Mouse (Mus musculus) kidney, adult 2 months (tissue): ENCODE data around the gene Chl1. TPM values are rescaled to one million over a fixed set of nuclear protein-coding genes. Genes with fewer than 3 reads are reported as not detected.

ENCODE experiments used
- DNase-seq: peaks from one replicate; pipeline ENCODE4 v3.0.0; 2021
- H3K27ac ChIP-seq: fragments of 200-500 bp; 2 replicates; pipeline ENCODE4 v1.5.1; 2012; ENCODE audit warnings: low read depth, low read length, control low read depth, inconsistent platforms; ENCODE audit not compliant: insufficient read depth
- H3K27me3 ChIP-seq: fragments of 200-500 bp; replicated peaks from 2 replicates; pipeline ENCODE4 v1.6.1; 2012; ENCODE audit warnings: mild to moderate bottlenecking, moderate library complexity, low read length, inconsistent platforms; ENCODE audit not compliant: control insufficient read depth, insufficient read depth
- H3K36me3 ChIP-seq: fragments of 200-500 bp; 2 replicates; pipeline ENCODE4 v1.6.1; 2012; ENCODE audit warnings: mild to moderate bottlenecking, moderate library complexity, low read length, inconsistent platforms; ENCODE audit not compliant: control insufficient read depth, insufficient read depth
- H3K4me1 ChIP-seq: fragments of 200-500 bp; 2 replicates; pipeline ENCODE4 v1.6.1; 2011; ENCODE audit warnings: low read length; ENCODE audit not compliant: control insufficient read depth, insufficient read depth
- H3K4me3 ChIP-seq: fragments of 200-500 bp; 2 replicates; pipeline ENCODE4 v1.5.1; 2011; ENCODE audit warnings: mild to moderate bottlenecking, low read depth, low read length, control low read depth; ENCODE audit not compliant: insufficient read depth
- CTCF ChIP-seq: fragments of 200-500 bp; conservative IDR thresholded peaks from 2 replicates; pipeline ENCODE4 v1.5.1; 2011; ENCODE audit warnings: low read depth, mild to moderate bottlenecking, control low read depth, low read length, moderate library complexity, mixed read lengths; ENCODE audit not compliant: insufficient read depth, insufficient read length
- POLR2A ChIP-seq: fragments of 200-500 bp; IDR thresholded peaks from one replicate; pipeline ENCODE4 v1.6.1; 2011; ENCODE audit warnings: low read depth, low read length, control low read depth
- WGBS: fragments of 180-500 bp; shearing (Covaris S2); methylation state at CpG from one replicate; pipeline ENCODE4 v1.1.7; 2018; 5-methylcytosine and 5-hydroxymethylcytosine counted together
- polyA plus RNA-seq: library from polyadenylated mRNA; depleted of rRNA; stranded (reverse); fragments of >200 nt; gene quantifications from 2 replicates; pipeline ENCODE4 v1.2.3, GENCODE M21; 2012

Chl1 gene
- polyA plus RNA-seq, 1 experiment = 0.42 TPM

GRCm38 (mm10) chr6:103665677-103666316 lies 155.4 kb downstream of the Chl1 start:
- 85% methylated on average over 9 of the region's 9 CpGs for WGBS

GRCm38 (mm10) chr6:103673111-103673510 lies 162.7 kb downstream of the Chl1 start:
- Histone ChIP-seq H3K27me3 (no peaks in the 10 kb centered on the region), H3K36me3 (no peaks in the 10 kb centered on the region), H3K4me1 (no peaks in the 10 kb centered on the region), H3K4me3 (no peak overlapping the region), H3K27ac (no peak overlapping the region)
- no peak for TF ChIP-seq CTCF
- no peak for TF ChIP-seq POLR2A
- 94% methylated on average over 3 of the region's 3 CpGs for WGBS
- no peak for DNase-seq

More at GRCm38 (mm10) chr6:103665677-103666316, 155.4 kb downstream of the Chl1 start:
- TF ChIP-seq CTCF (no peak), POLR2A (no peak)
- no peak for DNase-seq
- H3K36me3 ChIP-seq = no peaks in the 10 kb centered on the region
- H3K27me3 ChIP-seq = no peaks in the 10 kb centered on the region; the same call in 1 of the 2 replicates
- no peak overlapping the region for H3K4me3 ChIP-seq
- H3K27ac ChIP-seq = no peak overlapping the region
- no peaks in the 10 kb centered on the region for H3K4me1 ChIP-seq

GRCm38 (mm10) chr6:103674332-103674731 lies 163.9 kb downstream of the Chl1 start:
- WGBS = 31% methylated on average over 6 of the region's 6 CpGs
- H3K36me3 ChIP-seq = no peaks in the 10 kb centered on the region
- H3K4me3 ChIP-seq = no peak overlapping the region
- H3K27me3 ChIP-seq = no peaks in the 10 kb centered on the region
- no peak overlapping the region for H3K27ac ChIP-seq
- TF ChIP-seq CTCF = no peak
- TF ChIP-seq POLR2A = no peak
- DNase-seq = no peak
- no peaks in the 10 kb centered on the region for H3K4me1 ChIP-seq

DNA sequence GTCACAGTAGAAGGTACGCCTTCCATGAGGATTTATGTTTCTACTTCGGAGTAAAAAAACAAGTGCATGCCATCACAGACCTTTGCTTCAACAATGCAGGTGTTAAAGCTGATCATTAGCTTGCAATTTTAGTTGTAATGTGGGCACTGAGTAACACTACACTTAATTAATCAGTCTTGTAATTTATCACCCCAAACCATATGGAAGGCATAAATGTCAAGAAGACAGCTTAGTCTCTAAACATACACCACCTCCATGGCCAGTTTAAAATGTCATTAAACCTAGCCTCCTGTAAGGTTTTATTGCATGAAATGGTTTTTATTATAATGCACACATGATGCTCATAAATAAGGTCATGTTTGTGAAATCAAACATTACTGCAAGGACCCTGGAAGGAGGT lies 164.8 kb downstream of the Chl1 start:
- Histone ChIP-seq H3K36me3 (no peaks in the 10 kb centered on the region), H3K4me3 (no peak overlapping the region), H3K27ac (no peak overlapping the region), H3K4me1 (no peaks in the 10 kb centered on the region), H3K27me3 (no peaks in the 10 kb centered on the region)
- 41% methylated on average over 2 of the region's 2 CpGs for WGBS
- DNase-seq = no peak
- no peak for TF ChIP-seq POLR2A
- no peak for TF ChIP-seq CTCF

DNA sequence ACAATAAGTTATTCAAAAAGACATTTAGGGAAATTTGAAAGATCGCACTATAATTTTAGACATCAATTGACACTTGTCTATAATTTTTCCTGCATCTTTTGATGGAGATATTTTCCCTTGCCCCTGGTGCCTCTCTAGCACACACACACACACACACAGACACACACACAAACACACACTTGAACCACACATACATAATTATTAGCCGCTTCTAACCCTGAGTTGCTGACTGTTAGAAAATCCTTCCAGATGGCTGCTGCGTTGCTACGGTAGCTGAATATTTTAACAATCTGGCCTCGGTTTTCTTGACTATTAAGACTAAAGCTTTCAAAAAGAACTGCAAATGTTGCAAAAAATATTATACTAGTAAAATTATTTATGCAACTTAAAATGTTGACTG lies 166.3 kb downstream of the Chl1 start:
- DNase-seq = no peak
- no peaks in the 10 kb centered on the region for H3K36me3 ChIP-seq
- H3K4me3 ChIP-seq = no peak overlapping the region
- 82% methylated on average over 5 of the region's 5 CpGs for WGBS
- TF ChIP-seq CTCF (no peak), POLR2A (no peak)
- no peaks in the 10 kb centered on the region for H3K4me1 ChIP-seq
- H3K27me3 ChIP-seq = no peaks in the 10 kb centered on the region
- no peak overlapping the region for H3K27ac ChIP-seq

DNA sequence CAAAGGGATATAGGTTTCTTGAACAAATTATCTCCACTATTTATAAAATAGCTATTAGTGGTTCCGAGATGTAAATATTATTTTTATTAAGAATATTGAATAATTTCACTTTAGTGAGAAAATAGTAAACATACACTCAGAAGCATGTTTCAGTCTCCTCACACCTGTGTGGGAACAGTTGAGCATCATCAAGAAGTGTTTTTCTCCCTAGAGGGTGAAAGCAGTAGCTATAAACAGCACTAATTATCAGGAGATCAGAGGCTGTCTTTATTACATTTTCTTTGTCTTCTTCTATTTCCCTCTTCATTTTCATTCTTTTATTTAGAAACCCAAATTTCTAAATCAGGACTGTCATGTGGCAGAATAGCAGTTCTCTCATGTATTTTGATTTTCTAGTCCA lies 166.7 kb downstream of the Chl1 start:
- H3K4me1 ChIP-seq = no peaks in the 10 kb centered on the region
- H3K36me3 ChIP-seq = no peaks in the 10 kb centered on the region
- H3K27ac ChIP-seq = no peak overlapping the region
- H3K4me3 ChIP-seq = no peak overlapping the region
- no peak for TF ChIP-seq CTCF
- TF ChIP-seq POLR2A = no peak
- H3K27me3 ChIP-seq = no peaks in the 10 kb centered on the region
- WGBS = 94% methylated on average over 1 of the region's 1 CpGs
- DNase-seq = no peak

DNA sequence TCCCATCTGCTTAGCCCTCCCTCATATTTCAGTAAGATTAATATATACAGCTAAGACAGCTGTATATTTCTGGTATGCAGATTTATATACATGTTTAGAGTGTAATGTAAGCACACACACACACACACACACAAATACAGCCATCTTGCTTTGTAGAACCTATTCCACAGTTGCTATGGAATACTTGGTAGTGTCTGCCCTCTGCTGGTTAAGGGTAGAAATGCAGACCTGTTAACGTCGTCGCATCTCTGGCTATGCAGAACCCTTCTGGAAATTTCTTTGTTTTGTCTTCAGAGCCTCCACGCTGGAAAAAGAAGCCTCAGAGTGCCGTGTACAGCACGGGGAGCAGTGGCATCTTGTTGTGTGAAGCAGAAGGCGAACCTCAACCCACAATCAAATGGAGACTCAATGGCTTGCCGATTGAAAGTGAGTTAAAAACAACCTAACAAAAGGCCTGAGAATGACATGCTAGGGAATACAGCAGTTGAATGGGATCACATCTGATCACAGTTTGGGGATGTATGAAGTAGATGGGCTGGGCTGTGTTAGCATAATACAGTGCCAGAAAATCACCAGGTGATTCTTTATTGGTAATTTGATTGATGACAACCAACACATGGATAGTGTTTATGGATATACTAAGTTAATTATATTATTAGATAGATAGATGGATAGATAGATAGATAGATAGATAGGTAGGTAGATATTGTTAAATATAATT lies 172.6 kb downstream of the Chl1 start:
- TF ChIP-seq POLR2A (no peak), CTCF (peak; percentile 57)
- no peak overlapping the region for H3K27ac ChIP-seq
- H3K27me3 ChIP-seq = no peaks in the 10 kb centered on the region
- no peaks in the 10 kb centered on the region for H3K36me3 ChIP-seq
- WGBS = 15% methylated on average over 8 of the region's 8 CpGs
- no peak overlapping the region for H3K4me3 ChIP-seq
- no peaks in the 10 kb centered on the region for H3K4me1 ChIP-seq
- DNase-seq = peak; percentile 69
